ENCODE assay signal across 7 mouse cellular contexts in the genomic region with DNA sequence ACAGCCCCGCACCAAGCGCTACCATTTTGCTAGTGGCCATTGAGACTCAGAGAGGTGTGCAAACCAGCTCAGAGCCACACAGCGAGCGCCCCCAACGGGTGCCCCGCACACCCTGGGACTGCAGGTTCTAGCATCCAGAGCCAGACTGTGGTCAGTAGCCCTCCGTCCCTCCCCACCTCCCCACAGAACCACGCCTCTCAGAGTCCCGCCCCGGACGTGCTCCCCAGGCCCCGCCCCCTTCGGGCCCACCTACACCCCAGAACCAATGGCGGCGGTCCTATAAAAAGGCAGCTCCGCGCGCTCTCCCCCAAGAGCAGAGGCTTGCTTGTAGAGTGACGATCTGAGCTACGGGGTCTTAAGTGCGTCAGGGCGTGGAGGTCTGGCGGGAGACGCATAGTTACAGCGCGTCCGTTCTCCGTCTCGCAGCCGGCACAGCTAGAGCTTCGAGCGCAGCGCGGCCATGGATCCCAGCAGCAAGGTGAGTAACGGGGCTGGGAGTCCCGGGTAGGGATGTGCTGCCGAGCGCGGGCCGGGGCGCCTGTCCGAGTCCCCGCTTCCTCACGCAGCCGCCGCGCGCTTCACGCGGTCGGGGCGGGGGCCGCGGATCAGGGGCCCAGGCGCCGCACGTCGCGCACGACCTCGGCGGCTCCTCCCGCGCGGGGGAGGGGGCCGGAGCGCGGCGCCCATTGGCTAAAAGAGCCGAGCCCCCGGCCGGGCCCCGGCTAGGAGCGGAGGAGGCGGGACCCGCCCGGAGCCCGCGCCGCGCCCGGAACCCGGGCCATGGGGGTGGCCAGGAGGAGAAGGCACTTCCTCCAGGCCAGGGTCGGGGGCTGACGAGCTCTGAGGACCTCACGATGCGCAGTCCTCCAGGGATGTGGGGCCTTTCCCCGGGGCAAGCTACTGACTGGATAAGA. TPM values are rescaled to one million over a fixed set of nuclear protein-coding genes. Genes with fewer than 3 reads are reported as not detected.
A peak's percentile ranks its signal among the peaks of the same experiment; 100 is the strongest.
DNase-seq lines count a peak whose midpoint lies in the region; ATAC-seq and TF ChIP-seq lines count a peak whose summit lies in the region.

A gene (plus strand): TSS at position 217 of the 914 bp plus-strand sequence.

- peak within 1 kb of the TSS; percentile 97 for H3K27ac ChIP-seq in kidney, adult 2 months (ENCODE audit: insufficient read depth, low read depth, low read length)
- peak within 1 kb of the TSS; percentile 100 for H3K27ac ChIP-seq in limb, embryonic 12.5 days
- peak within 1 kb of the TSS; percentile 83 for H3K27ac ChIP-seq in midbrain, embryonic 15.5 days
- H3K27ac ChIP-seq in spleen, adult 2 months (ENCODE audit: insufficient read depth, low read length): peak within 1 kb of the TSS; percentile 97

- no peaks in the 10 kb centered on the region for H3K36me3 ChIP-seq in kidney, adult 2 months (ENCODE audit: control insufficient read depth, insufficient read depth, low read length)
- H3K36me3 ChIP-seq in limb, embryonic 12.5 days: peaks cover 18% of the 10 kb centered on the region
- no peaks in the 10 kb centered on the region for H3K36me3 ChIP-seq in midbrain, embryonic 15.5 days (replicated peaks)
- H3K36me3 ChIP-seq in spleen, adult 2 months (ENCODE audit: control insufficient read depth, insufficient read depth, low read length): peaks cover 2% of the 10 kb centered on the region

- WGBS in kidney, adult 2 months: 1% methylated on average over 84 of the region's 88 CpGs
- WGBS in limb, embryonic 12.5 days: under 1% methylated on average over 74 of the region's 88 CpGs
- WGBS in midbrain, embryonic 15.5 days: under 1% methylated on average over 88 of the region's 88 CpGs
- under 1% methylated on average over 87 of the region's 88 CpGs for WGBS in spleen, adult 2 months

- no peaks in the 10 kb centered on the region for H3K9me3 ChIP-seq in limb, embryonic 12.5 days
- no peaks in the 10 kb centered on the region for H3K9me3 ChIP-seq in midbrain, embryonic 15.5 days

- peak within 1 kb of the TSS; percentile 92 for H3K4me3 ChIP-seq in kidney, adult 2 months (ENCODE audit: insufficient read depth, low read depth, low read length)
- H3K4me3 ChIP-seq in limb, embryonic 12.5 days (replicated peaks): peak within 1 kb of the TSS; percentile 75
- peak within 1 kb of the TSS; percentile 57 for H3K4me3 ChIP-seq in midbrain, embryonic 15.5 days
- H3K4me3 ChIP-seq in spleen, adult 2 months (ENCODE audit: extremely low read depth, insufficient read depth, insufficient read length): peak within 1 kb of the TSS; percentile 76

- no peaks in the 10 kb centered on the region for H3K27me3 ChIP-seq in kidney, adult 2 months (replicated peaks; ENCODE audit: control insufficient read depth, insufficient read depth, low read length)
- no peaks in the 10 kb centered on the region for H3K27me3 ChIP-seq in limb, embryonic 12.5 days
- H3K27me3 ChIP-seq in midbrain, embryonic 15.5 days (replicated peaks): no peaks in the 10 kb centered on the region
- H3K27me3 ChIP-seq in spleen, adult 2 months (ENCODE audit: control insufficient read depth, insufficient read depth, low read length): no peaks in the 10 kb centered on the region

- peak within 1 kb of the TSS; percentile 93 for H3K9ac ChIP-seq in limb, embryonic 12.5 days (replicated peaks)
- H3K9ac ChIP-seq in midbrain, embryonic 15.5 days: peak within 1 kb of the TSS; percentile 61

- TF ChIP-seq POLR2A in kidney, adult 2 months (IDR thresholded peaks at IDR 0.05; ENCODE audit: low read depth, low read length): peak; percentile 94
- TF ChIP-seq POLR2A in spleen, adult 2 months (IDR thresholded peaks at IDR 0.05; ENCODE audit: low read depth, low read length): peak; percentile 98

- H3K4me2 ChIP-seq in limb, embryonic 12.5 days: peak within 1 kb of the TSS; percentile 75
- H3K4me2 ChIP-seq in midbrain, embryonic 15.5 days: peak within 1 kb of the TSS; percentile 71

- peaks cover 10% of the 10 kb centered on the region; the same call in 1 of the 2 replicates for H3K4me1 ChIP-seq in kidney, adult 2 months (ENCODE audit: control insufficient read depth, insufficient read depth, low read length)
- H3K4me1 ChIP-seq in limb, embryonic 12.5 days (replicated peaks): peaks cover 73% of the 10 kb centered on the region
- H3K4me1 ChIP-seq in midbrain, embryonic 15.5 days: peaks cover 35% of the 10 kb centered on the region
- peaks cover 16% of the 10 kb centered on the region; the same call in 1 of the 2 replicates for H3K4me1 ChIP-seq in spleen, adult 2 months (ENCODE audit: control insufficient read depth, insufficient read depth, insufficient read length)

- TF ChIP-seq CTCF in kidney, adult 2 months (conservative IDR thresholded peaks at IDR 0.05; ENCODE audit: insufficient read depth, insufficient read length, low read depth, low read length): peak; percentile 41
- TF ChIP-seq CTCF in spleen, adult 2 months (IDR thresholded peaks at IDR 0.05; ENCODE audit: extremely low read depth, insufficient read depth, insufficient read length, insufficient replicate concordance): 0 out of 2 replicates have a peak, but pooled peaks have one; percentile 31

- ATAC-seq in limb, embryonic 12.5 days (ENCODE audit: insufficient number of reproducible peaks, insufficient read depth, low FRiP score, low TSS enrichment, low read depth): peak; percentile 90
- peak; percentile 91 for ATAC-seq in midbrain, embryonic 15.5 days (replicated peaks)

- DNase-seq in adrenal gland, postnatal 10 days: peak; percentile 95
- peak; percentile 100 for DNase-seq in embryo, embryonic 9.5 days (ENCODE audit: extremely low spot score)
- DNase-seq in heart, adult 18-20 months: peak; percentile 90 to 91
- peak; percentile 96 for DNase-seq in kidney, adult 2 months
- peak; percentile 83 to 92 for DNase-seq in spleen, adult 2 months (ENCODE audit: low read depth in 1 of 2, low spot score in 2 of 2)

RNA-seq across cellular contexts. Expression of the gene that starts here (rescaled TPM):
- 10 to 100 TPM in 1 of 2 experiments, 1 to 10 TPM in 1; 9.1 to 12.9 TPM for total RNA-seq in adrenal gland, postnatal 10 days (2021)
- 10 to 100 TPM; 12.2 to 13.5 TPM for total RNA-seq in heart, adult 18-20 months (2021)
- polyA plus RNA-seq in kidney, adult 2 months (2012; rRNA removed): 78.4 and 89.6 TPM in 2 replicates
- 98.1 and 100 TPM in 2 replicates for polyA plus RNA-seq in limb, embryonic 12.5 days (2016; fragmentation: Nextera tagmentation; extraction: Ambion mirVana)
- 96.1 and 97.6 TPM in 2 replicates for polyA plus RNA-seq in midbrain, embryonic 15.5 days (2015; fragmentation: Nextera tagmentation; extraction: Ambion mirVana)
- polyA plus RNA-seq in spleen, adult 2 months (2012; rRNA removed): 47.7 and 68.9 TPM in 2 replicates

Comparison
In these comparisons a context has a peak if more than half of its experiments do, and no peak if none do; other contexts are left out.
1. Peak in every context shown above with its lines: DNase-seq, ATAC-seq, H3K4me3 ChIP-seq and H3K27ac ChIP-seq.